Comparison of ENCODE assay signal across 8 mouse cellular contexts in the genomic region with DNA sequence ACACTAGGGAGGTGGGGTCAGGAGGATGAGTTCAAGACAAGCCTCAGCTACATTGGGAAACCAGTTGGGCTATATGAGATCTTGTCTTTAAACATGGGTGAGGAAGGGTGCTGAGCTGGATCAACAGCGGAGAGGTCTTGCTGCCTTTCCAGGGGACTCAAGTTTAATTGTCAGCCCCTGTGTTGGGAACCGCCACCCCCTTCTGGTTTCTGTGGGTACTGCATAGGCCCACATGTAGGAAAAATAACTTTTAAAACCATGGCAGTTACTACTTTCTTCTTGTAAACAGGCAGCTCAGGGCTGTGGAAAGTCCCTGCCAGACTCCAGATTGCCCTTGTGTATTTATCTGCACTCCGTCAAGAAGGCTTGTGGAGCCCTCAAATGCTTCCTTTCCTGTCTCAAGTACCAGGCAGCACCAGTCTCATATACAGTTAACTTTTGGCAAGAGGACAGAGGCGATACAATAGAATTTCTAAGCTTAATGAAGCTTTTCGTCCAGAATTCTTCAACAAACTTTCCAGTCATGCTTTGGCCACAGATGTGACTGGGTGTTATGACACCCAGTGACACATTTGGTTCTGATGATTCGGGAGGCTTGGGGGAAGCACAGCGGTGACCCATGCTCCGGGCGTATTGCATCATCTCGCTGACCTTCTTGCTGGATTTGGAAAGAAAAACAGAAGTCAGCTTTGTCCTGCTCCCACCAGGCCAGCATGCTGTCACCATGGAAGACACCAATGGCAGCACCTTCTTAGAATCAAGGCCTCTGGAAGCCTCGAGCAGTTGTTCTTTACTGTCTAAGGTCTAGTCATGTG. TPM values are rescaled to one million over a fixed set of nuclear protein-coding genes. Genes with fewer than 3 reads are reported as not detected.
DNase-seq lines count a peak whose midpoint lies in the region; TF ChIP-seq lines count a peak whose summit lies in the region.

No protein-coding gene starts in this region.

- no peak for TF ChIP-seq EP300 in ES-Bruce4 (IDR thresholded peaks at IDR 0.05; ENCODE audit: insufficient read depth, low read depth, low read length)

- H3K27me3 ChIP-seq in ES-Bruce4 (ENCODE audit: control insufficient read depth, insufficient read depth, low read length, poor library complexity, severe bottlenecking): no peaks in the 10 kb centered on the region

- H3K27ac ChIP-seq in ES-Bruce4 (ENCODE audit: insufficient read depth, low read length): no peak overlapping the region

- H3K4me1 ChIP-seq in ES-Bruce4 (ENCODE audit: control insufficient read depth, insufficient read depth, low read length): no peaks in the 10 kb centered on the region

- peak; percentile 52 for TF ChIP-seq CTCF in ES-Bruce4 (IDR thresholded peaks at IDR 0.05; ENCODE audit: low read depth, low read length)

- no peaks in the 10 kb centered on the region for H3K9me3 ChIP-seq in ES-Bruce4 (replicated peaks; ENCODE audit: control insufficient read depth, insufficient read depth, low read length, poor library complexity, severe bottlenecking)

- TF ChIP-seq POLR2A in ES-Bruce4 (IDR thresholded peaks at IDR 0.05; ENCODE audit: insufficient read depth, low read length): no peak

- H3K36me3 ChIP-seq in ES-Bruce4 (ENCODE audit: control insufficient read depth, insufficient read depth, low read length, poor library complexity, severe bottlenecking): no peaks in the 10 kb centered on the region

- no peak overlapping the region for H3K4me3 ChIP-seq in ES-Bruce4 (ENCODE audit: low read depth, low read length)

- DNase-seq in A20 (ENCODE audit: low read depth, low spot score): peak; percentile 73
- DNase-seq in c-Kit-positive CD71-negative TER-119-negative erythroid progenitor cells, embryonic 14.5 days (ENCODE audit: low read depth): peak; percentile 51
- DNase-seq in gastrocnemius, postnatal 4 days (ENCODE audit: low spot score in 2 of 2): peak; percentile 54 to 61
- peak; percentile 83 to 84 for DNase-seq in kidney, postnatal 4 days
- DNase-seq in lung, adult 18-20 months: peak; percentile 82 to 84
- peak; percentile 31 for DNase-seq in right cerebral cortex, adult 18-20 months
- DNase-seq in yolk sac, embryonic 10.5 days (ENCODE audit: low spot score): peak; percentile 84

- no peak overlapping the region for H3K9ac ChIP-seq in ES-Bruce4 (ENCODE audit: low read depth, poor library complexity, severe bottlenecking)

RNA-seq across cellular contexts. Expression of a gene that starts 1.0 kb away (rescaled TPM):
- polyA plus RNA-seq in ES-Bruce4 (2011; ENCODE audit: insufficient read depth, insufficient read length, low read depth, missing spikeins): not detected in 2 replicates
- total RNA-seq in gastrocnemius, postnatal 4 days (2021): 1 to 10 TPM in 1 of 2 experiments, under 1 TPM in 1; 0.22 to 1.1 TPM

RNA-seq across cellular contexts. Expression of a gene that starts 7.1 kb away (rescaled TPM):
- 17.3 and 17.7 TPM in 2 replicates for polyA plus RNA-seq in ES-Bruce4 (2011; ENCODE audit: insufficient read depth, insufficient read length, low read depth, missing spikeins)
- total RNA-seq in gastrocnemius, postnatal 4 days (2021): 1 to 10 TPM; 5.6 to 6.4 TPM

RNA-seq across cellular contexts. Expression of a gene that starts 20.5 kb away (rescaled TPM):
- polyA plus RNA-seq in ES-Bruce4 (2011; ENCODE audit: insufficient read depth, insufficient read length, low read depth, missing spikeins): not detected in 2 replicates
- total RNA-seq in gastrocnemius, postnatal 4 days (2021): 1 to 10 TPM; 1.3 to 4.9 TPM

RNA-seq across cellular contexts. Expression of a gene that starts 57.1 kb away (rescaled TPM):
- 29.1 and 36.4 TPM in 2 replicates for polyA plus RNA-seq in ES-Bruce4 (2011; ENCODE audit: insufficient read depth, insufficient read length, low read depth, missing spikeins)
- 10 to 100 TPM; 34.1 to 38.6 TPM for total RNA-seq in gastrocnemius, postnatal 4 days (2021)

RNA-seq across cellular contexts. Expression of a gene that starts 57.4 kb away (rescaled TPM):
- polyA plus RNA-seq in ES-Bruce4 (2011; ENCODE audit: insufficient read depth, insufficient read length, low read depth, missing spikeins): 126 and 132 TPM in 2 replicates
- 100 to 1,000 TPM; 167 to 184 TPM for total RNA-seq in gastrocnemius, postnatal 4 days (2021)

Comparison
In these comparisons a context has a peak if more than half of its experiments do, and no peak if none do; other contexts are left out.
1. DNase-seq: peak in every context shown above with its lines; median percentile 84 in yolk sac, embryonic 10.5 days; 84 in kidney, postnatal 4 days; 83 in lung, adult 18-20 months; 73 in A20; 58 in gastrocnemius, postnatal 4 days; 51 in c-Kit-positive CD71-negative TER-119-negative erythroid progenitor cells, embryonic 14.5 days; 31 in right cerebral cortex, adult 18-20 months.